Mouse (Mus musculus): ENCODE data around the gene Zbtb16. TPM values are rescaled to one million over a fixed set of nuclear protein-coding genes. Genes with fewer than 3 reads are reported as not detected.

Gene Zbtb16
- total RNA-seq, 2 experiments from 2014 or later, result 144 to 166 TPM

- intact Hi-C loops (cut with DNase I), result loop anchor here (5.0 kb wide), 1 partner anchor 45 kb away; no protein-coding TSS in a partner anchor
- no peak for DNase-seq
Observed at GRCm38 (mm10) chr9:48831560-48832460, 4.2 kb downstream of the Zbtb16 start.

DNA sequence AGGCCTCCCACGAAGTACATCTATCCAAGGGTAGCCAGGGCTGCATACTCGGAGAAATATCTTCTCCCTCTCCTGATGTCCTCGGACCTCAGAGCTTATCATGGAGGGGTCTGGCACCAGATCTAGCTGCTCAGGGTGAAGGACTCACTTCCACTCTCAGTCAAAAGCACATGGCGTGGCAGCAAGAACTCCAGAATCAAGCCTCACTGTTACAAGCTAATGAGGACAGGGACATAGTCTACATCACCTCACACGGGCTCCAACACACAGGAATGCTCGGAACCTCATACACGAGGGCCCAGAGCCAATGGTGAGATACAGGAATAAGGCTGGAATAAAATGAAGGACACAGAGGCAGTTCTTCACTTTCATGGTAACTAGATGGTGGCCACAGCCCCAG is 7.2 kb downstream of the Zbtb16 start:
- DNase-seq, result no peak
- intact Hi-C loops (cut with DNase I), result no loop called here

GRCm38 (mm10) chr9:48826377-48826889 is 9.6 kb downstream of the Zbtb16 start:
- intact Hi-C loops (cut with DNase I), result no loop called here

GRCm38 (mm10) chr9:48824533-48825130 is 11.4 kb downstream of the Zbtb16 start:
- intact Hi-C loops (cut with DNase I), result no loop called here
- no peak for DNase-seq

More at GRCm38 (mm10) chr9:48826377-48826889, 9.6 kb downstream of the Zbtb16 start:
- no peak for DNase-seq

DNA sequence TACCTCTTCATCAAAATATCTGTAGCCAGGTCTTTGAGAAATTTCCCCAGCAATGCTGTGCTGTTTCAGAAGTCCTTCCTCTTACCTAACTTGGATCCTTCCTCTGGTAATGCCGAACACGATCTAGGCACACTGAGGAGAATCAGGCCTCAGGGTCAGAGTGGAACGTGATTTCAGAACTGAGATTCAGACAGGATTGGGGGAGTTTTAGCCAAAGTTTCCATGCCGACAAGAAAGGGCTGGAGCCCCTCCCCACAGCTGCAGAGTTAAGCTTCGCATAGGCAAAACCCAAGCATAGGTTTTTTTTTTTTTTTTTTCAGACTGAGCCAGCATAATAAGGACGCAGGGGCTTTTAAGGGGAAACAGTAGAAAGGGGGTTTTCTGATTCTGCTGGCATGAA is 12.2 kb downstream of the Zbtb16 start:
- DNase-seq, result no peak
- intact Hi-C loops (cut with DNase I), result no loop called here

- intact Hi-C loops (cut with DNase I), result no loop called here
- no peak for DNase-seq
Observed at GRCm38 (mm10) chr9:48823319-48823705, 12.7 kb downstream of the Zbtb16 start.

DNA sequence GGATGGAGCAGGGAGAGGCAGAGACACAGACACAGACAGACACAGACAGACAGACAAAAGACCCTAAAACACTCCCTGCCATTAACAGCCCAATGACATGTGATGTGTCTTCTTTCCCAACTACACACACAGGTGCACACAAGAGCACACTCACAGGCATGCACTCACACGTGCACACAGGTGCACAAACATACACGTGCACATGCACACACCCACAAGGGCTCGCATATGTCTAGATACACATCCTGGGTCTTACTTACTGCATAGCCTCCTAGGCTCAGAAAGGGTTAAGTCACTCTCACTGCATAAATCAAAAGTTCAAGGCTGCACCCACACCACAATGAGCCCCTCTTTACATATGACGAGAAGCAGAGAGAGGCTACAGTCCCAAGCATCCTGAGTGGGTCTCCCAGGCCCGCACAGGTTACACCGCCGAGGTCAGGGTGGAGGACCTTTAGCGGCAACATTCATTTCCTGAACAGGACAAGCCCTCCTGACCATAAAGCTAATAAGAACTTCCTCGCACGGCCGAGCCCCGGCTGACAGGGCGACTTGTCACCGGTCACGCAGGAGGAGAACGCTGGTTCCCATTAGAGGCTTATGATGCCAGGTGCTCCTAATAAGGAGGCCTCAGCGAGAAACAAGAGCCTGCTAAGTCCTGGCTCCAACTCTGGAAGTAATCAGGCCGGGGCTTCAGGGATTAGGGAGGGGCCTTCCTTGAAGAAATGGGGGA is 13.3 kb downstream of the Zbtb16 start:
- intact Hi-C loops (cut with DNase I), result no loop called here
- no peak for DNase-seq

- no peak for DNase-seq
- intact Hi-C loops (cut with DNase I), result no loop called here
Observed at GRCm38 (mm10) chr9:48821916-48822585, 14.0 kb downstream of the Zbtb16 start.

DNA sequence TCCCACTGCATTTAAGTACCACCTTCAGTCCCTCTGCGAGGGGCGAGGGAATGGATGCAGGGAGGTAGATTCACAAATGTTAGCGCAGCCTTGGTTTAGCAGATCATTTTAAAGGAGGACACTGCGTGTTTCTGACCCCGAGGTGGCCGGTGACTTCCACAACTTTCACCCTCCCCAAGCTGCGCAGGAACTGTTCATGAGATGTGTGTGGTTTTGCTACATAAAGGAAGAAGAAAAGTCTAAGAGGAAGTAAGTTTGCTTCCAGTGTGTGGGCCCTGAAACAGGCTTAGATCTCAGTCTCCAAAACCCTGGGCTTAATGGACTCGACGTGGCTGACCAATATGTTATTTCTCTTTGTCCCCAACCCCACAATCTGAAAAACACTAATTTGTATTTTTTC is 14.6 kb downstream of the Zbtb16 start:
- intact Hi-C loops (cut with DNase I), result no loop called here
- DNase-seq, result no peak

- DNase-seq, result no peak
- intact Hi-C loops (cut with DNase I), result no loop called here
Observed at GRCm38 (mm10) chr9:48820791-48821190, 15.2 kb downstream of the Zbtb16 start.

DNA sequence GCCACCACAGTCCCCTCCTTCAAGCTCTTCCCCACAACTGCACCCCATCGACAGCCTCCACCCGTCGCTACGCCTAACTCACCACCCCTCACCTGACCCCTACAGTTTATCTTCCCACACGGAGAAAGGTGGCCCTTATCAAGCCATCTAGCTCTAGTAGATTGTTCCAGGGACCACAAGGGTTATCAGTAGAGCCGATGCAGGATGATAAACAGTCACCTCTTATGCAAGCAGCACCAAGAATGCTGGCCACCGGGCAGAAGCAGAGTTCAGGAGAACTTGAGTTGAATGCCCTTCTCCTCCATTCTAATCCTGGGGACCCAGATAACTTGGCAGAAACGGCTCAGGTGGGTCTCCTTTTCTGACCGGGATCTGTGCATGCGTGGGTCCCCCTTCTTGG is 16.3 kb downstream of the Zbtb16 start:
- no peak for DNase-seq
- intact Hi-C loops (cut with DNase I), result no loop called here

GRCm38 (mm10) chr9:48819137-48819536 is 16.9 kb downstream of the Zbtb16 start:
- intact Hi-C loops (cut with DNase I), result no loop called here
- no peak for DNase-seq

GRCm38 (mm10) chr9:48817907-48818306 is 18.1 kb downstream of the Zbtb16 start:
- intact Hi-C loops (cut with DNase I), result no loop called here
- DNase-seq, result no peak

GRCm38 (mm10) chr9:48817399-48817793 is 18.6 kb downstream of the Zbtb16 start:
- DNase-seq, result peak in 1 of 2 experiments; percentile 53

DNA sequence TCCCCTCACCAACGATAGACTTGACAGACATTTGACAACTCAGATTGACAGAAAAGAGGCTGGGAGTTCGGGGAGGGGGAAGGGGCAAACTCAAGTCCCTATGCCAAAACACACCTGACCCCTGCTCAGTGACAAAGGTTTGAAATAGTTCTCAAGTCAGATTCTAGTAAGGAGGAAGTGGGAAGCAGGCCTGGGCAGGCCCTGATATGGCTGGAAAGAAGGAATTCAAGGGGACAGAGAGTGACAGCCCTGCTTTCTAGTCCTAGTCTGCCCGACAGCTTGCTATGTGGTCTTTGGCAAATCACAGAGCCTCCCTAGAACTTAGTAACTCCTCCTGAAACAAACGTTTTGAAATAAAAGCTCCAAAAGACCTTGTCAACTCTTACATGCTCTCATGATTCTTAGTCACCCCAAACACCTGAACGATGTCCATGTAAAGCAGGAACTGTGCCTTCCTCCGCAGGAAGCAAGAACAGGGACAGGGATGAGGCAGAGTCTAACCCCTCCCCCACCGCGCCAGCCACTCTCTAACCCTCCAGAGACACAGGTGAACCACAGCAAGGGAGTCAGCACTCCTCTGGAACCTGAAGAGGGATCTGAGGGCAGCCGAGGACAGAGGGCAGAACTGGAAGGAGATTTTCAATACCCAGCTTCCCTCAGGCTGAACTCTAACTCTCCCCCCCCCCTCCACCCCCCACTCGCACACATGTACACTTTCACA is 19.2 kb downstream of the Zbtb16 start:
- intact Hi-C loops (cut with DNase I), result no loop called here
- DNase-seq, result no peak

More at GRCm38 (mm10) chr9:48817399-48817793, 18.6 kb downstream of the Zbtb16 start:
- intact Hi-C loops (cut with DNase I), result no loop called here

- intact Hi-C loops (cut with DNase I), result no loop called here
- no peak for DNase-seq
Observed at GRCm38 (mm10) chr9:48816157-48816556, 19.9 kb downstream of the Zbtb16 start.

- intact Hi-C loops (cut with DNase I), result no loop called here
- DNase-seq, result no peak
Observed at GRCm38 (mm10) chr9:48814881-48815495, 21.0 kb downstream of the Zbtb16 start.

DNA sequence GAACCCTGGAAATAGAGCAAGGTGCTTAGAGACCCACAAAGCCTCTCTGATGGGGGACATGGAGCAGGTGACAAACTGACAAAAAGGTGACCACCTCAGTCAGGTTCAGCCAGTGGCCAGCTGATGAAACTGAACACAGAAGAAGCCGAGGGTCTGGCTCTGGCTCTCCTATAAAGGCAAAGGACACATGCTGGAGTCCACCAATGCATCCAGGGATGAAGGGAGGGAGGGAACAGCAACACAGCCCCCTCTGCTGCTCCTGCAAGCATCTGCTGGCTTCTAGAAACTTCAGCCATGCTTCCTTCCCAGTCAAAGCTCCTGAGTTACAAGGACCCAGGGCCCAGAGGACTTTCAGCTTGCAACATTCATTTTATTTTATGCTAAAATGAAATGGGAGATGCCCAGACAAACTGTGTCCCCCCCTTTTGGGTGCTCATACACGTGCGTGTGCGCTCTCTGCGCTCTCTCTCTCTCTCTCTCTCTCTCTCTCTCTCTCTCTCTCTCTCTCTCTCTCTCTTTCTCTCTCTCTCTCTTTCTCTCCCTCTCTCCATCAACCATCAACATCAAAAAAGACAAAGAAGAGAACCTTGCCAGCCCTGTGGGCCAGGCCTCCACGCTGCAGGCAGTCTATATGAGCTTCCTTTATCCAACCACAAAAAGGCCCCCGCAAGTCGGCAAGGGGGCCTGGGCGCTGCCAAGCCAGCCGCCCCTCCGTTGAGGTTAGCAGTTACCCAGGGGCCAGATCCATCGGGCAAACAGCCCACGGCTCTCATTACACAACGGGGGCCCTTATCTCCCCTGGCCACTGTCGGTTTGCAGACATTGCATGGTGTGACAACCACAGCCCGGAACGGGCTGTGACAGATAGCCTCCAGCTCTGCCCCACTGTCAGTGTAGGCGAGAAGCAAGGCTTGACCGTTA is 21.8 kb downstream of the Zbtb16 start:
- peak; percentile 56 to 61 for DNase-seq
- intact Hi-C loops (cut with DNase I), result no loop called here
